Mouse (Mus musculus) liver, adult 2 months (tissue): Measurements from ENCODE around the gene Prelid1.

Experiments used
- CTCF ChIP-seq: fragments of 200-500 bp; IDR thresholded peaks from 2 replicates; pipeline ENCODE4 v1.5.1; 2011; ENCODE audit warnings: low read depth, low read length, control low read depth
- POLR2A ChIP-seq: fragments of 200-500 bp; IDR thresholded peaks from 2 replicates; pipeline ENCODE4 v1.6.1; 2011; ENCODE audit warnings: low read length, control low read depth; ENCODE audit not compliant: insufficient read depth; ENCODE audit errors: extremely low read depth

GRCm38 (mm10) chr13:55288854-55289253 lies 31.4 kb upstream of the Prelid1 start:
- TF ChIP-seq POLR2A (no peak), CTCF (no peak)
